Mouse (Mus musculus): Measurements from ENCODE around the gene Nin. TPM values are rescaled to one million over a fixed set of nuclear protein-coding genes. Genes with fewer than 3 reads are reported as not detected.

Gene Nin
- polyA plus RNA-seq, 1 experiment from 2014 or later, result 11.1 TPM

DNA sequence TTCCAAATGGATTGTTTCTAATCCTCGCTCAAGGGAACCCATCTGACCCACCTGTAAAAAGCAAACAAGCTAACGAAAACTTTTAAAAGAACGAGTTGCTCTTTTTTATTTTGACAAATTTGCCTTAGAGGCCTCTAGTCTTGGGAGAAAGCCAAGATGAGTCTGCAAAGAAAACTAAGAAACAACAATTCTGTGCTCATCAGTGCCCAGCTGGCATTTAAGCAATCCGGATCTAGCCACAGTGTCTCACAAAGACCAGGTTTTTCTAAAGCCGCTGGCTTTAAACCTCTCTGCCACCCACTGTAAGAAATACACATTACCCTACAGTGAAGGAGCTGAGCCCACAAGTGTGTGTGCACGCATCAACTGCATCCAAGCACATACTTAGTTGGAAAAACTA, 88.1 kb downstream of the Nin start:
- no peaks in the 10 kb centered on the region for H3K4me1 ChIP-seq (ENCODE audit: control insufficient read depth, insufficient read depth, low read length)
- no peak overlapping the region for H3K4me3 ChIP-seq (ENCODE audit: low read depth, low read length)
- DNase-seq (ENCODE audit: low spot score, missing footprints) (no peak), ATAC-seq (ENCODE audit: low FRiP score) (no peak)
- H3K9ac ChIP-seq (ENCODE audit: low read length), result no peak overlapping the region
- 90% methylated on average over 6 of the region's 6 CpGs for WGBS
- H3K27ac ChIP-seq (ENCODE audit: low read depth, low read length), result no peak overlapping the region
- H3K27me3 ChIP-seq (ENCODE audit: control insufficient read depth, insufficient read depth, low read length), result no peaks in the 10 kb centered on the region
- peaks cover 1% of the 10 kb centered on the region; the same call in 1 of the 2 replicates for H3K36me3 ChIP-seq (ENCODE audit: control insufficient read depth, insufficient read depth, low read length)
- no peak overlapping the region for H3K4me2 ChIP-seq
- no peaks in the 10 kb centered on the region for H3K9me3 ChIP-seq (ENCODE audit: control insufficient read depth, low read length)

DNA sequence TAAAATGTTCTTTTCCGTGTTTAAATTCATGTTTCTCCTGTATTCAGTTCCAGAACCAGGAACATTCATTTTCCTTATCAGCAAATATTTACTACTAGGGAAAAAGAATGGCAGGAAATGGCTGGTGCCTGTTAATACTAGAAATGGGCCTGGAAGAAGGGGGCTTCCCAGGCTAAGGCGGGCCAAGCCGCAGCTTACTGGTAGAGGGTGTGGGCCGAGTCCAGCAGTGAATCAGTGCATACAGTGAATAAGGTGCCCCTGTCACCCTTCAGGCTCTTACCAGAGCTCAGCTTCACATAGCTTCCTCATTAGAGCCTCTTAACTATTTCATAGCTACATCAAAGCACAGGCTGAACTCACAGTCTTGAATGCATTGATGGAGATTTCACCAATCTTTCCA, 89.9 kb downstream of the Nin start:
- no peak overlapping the region for H3K27ac ChIP-seq (ENCODE audit: low read depth, low read length)
- DNase-seq (ENCODE audit: low spot score, missing footprints), result no peak
- H3K4me3 ChIP-seq (ENCODE audit: low read depth, low read length), result no peak overlapping the region
- no peaks in the 10 kb centered on the region for H3K4me1 ChIP-seq (ENCODE audit: control insufficient read depth, insufficient read depth, low read length)
- no peak for ATAC-seq (ENCODE audit: low FRiP score)
- no peak overlapping the region for H3K4me2 ChIP-seq
- WGBS, result 93% methylated on average over 4 of the region's 4 CpGs
- no peaks in the 10 kb centered on the region for H3K27me3 ChIP-seq (ENCODE audit: control insufficient read depth, insufficient read depth, low read length)
- H3K36me3 ChIP-seq (ENCODE audit: control insufficient read depth, insufficient read depth, low read length), result peaks cover 3% of the 10 kb centered on the region; the same call in 1 of the 2 replicates
- H3K9ac ChIP-seq (ENCODE audit: low read length), result no peak overlapping the region
- H3K9me3 ChIP-seq (ENCODE audit: control insufficient read depth, low read length), result no peaks in the 10 kb centered on the region

DNA sequence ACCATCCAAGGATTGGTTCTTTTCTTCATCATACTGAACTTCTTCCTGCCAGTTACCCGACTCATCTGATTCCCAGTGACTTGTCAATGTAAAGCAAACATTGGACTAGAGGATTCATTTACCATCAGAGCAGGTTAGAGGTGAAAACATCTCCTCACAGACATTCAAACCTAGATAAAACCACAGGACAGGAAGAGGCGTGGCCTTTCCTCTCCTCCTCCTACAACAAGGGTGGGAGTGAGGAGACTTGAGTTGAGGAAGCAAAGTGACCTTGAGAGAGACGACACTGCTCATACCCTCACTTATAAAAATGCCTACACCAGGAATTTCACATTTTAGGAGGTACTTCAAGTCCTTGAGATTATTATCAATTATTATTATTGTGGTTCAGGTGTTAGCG, 95.4 kb downstream of the Nin start:
- 88% methylated on average over 4 of the region's 4 CpGs for WGBS
- Histone ChIP-seq H3K4me1 (ENCODE audit: control insufficient read depth, insufficient read depth, low read length) (no peaks in the 10 kb centered on the region), H3K27ac (ENCODE audit: low read depth, low read length) (no peak overlapping the region), H3K27me3 (ENCODE audit: control insufficient read depth, insufficient read depth, low read length) (no peaks in the 10 kb centered on the region), H3K4me2 (no peak overlapping the region), H3K9me3 (ENCODE audit: control insufficient read depth, low read length) (no peaks in the 10 kb centered on the region), H3K36me3 (ENCODE audit: control insufficient read depth, insufficient read depth, low read length) (peaks cover 3% of the 10 kb centered on the region; the same call in 1 of the 2 replicates), H3K4me3 (ENCODE audit: low read depth, low read length) (no peak overlapping the region), H3K9ac (ENCODE audit: low read length) (no peak overlapping the region)
- DNase-seq (ENCODE audit: low spot score, missing footprints), result no peak
- ATAC-seq (ENCODE audit: low FRiP score), result no peak

DNA sequence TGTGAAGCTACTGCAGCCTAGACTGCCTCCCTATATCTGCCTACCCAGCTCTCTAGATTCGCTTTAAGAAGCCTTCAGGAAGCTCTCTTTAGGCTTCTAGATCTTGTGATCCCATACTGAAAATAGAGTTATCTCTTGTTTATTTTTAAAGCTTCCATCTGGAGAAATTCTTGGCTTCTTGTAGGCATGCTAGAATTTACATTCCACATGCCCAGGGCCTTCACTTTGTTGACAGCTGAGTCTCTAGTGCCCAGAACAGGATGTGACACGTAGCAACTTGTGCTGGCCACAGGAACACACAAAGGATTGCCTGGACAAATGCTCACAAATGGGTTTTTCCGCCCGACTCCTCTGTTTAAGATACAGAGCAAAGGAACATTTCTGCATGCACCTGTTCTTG, 97.6 kb downstream of the Nin start:
- Histone ChIP-seq H3K4me2 (no peak overlapping the region), H3K9ac (ENCODE audit: low read length) (no peak overlapping the region), H3K4me1 (ENCODE audit: control insufficient read depth, insufficient read depth, low read length) (no peaks in the 10 kb centered on the region), H3K4me3 (ENCODE audit: low read depth, low read length) (no peak overlapping the region), H3K27me3 (ENCODE audit: control insufficient read depth, insufficient read depth, low read length) (no peaks in the 10 kb centered on the region), H3K9me3 (ENCODE audit: control insufficient read depth, low read length) (peaks cover 2% of the 10 kb centered on the region; the same call in 1 of the 2 replicates), H3K27ac (ENCODE audit: low read depth, low read length) (no peak overlapping the region), H3K36me3 (ENCODE audit: control insufficient read depth, insufficient read depth, low read length) (peaks cover 5% of the 10 kb centered on the region; the same call in 1 of the 2 replicates)
- DNase-seq (ENCODE audit: low spot score, missing footprints), result no peak
- WGBS, result 79% methylated on average over 4 of the region's 4 CpGs
- ATAC-seq (ENCODE audit: low FRiP score), result no peak

DNA sequence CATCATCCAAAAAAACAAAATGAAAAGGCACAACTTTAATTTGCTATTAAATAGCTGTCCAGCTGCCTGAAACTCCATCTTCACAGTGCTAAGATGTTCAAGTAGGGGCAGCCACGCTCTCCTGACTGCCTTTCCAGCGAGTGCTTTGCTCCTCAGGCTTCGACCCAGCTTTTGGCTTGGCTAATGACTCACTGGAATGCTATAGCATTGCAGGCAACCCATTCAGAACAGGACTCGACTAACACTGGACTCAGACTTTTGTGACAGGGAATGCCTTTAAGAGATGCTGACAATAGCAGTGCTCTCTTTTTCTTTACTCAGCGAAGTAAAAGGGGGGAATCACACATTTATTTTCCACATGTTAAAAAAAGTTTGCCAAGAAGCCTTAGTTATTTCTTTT, 101.8 kb downstream of the Nin start:
- no peak for ATAC-seq (ENCODE audit: low FRiP score)
- H3K27me3 ChIP-seq (ENCODE audit: control insufficient read depth, insufficient read depth, low read length), result no peaks in the 10 kb centered on the region
- no peaks in the 10 kb centered on the region for H3K4me1 ChIP-seq (ENCODE audit: control insufficient read depth, insufficient read depth, low read length)
- 0 out of 2 replicates have a peak, but pooled peaks cover 3% of the 10 kb centered on the region for H3K36me3 ChIP-seq (ENCODE audit: control insufficient read depth, insufficient read depth, low read length)
- no peak overlapping the region for H3K4me2 ChIP-seq
- no peak overlapping the region for H3K9ac ChIP-seq (ENCODE audit: low read length)
- H3K9me3 ChIP-seq (ENCODE audit: control insufficient read depth, low read length), result peaks cover 4% of the 10 kb centered on the region; the same call in 1 of the 2 replicates
- no peak for DNase-seq (ENCODE audit: low spot score, missing footprints)
- no peak overlapping the region for H3K27ac ChIP-seq (ENCODE audit: low read depth, low read length)
- H3K4me3 ChIP-seq (ENCODE audit: low read depth, low read length), result no peak overlapping the region
- 46% methylated on average over 5 of the region's 5 CpGs for WGBS

DNA sequence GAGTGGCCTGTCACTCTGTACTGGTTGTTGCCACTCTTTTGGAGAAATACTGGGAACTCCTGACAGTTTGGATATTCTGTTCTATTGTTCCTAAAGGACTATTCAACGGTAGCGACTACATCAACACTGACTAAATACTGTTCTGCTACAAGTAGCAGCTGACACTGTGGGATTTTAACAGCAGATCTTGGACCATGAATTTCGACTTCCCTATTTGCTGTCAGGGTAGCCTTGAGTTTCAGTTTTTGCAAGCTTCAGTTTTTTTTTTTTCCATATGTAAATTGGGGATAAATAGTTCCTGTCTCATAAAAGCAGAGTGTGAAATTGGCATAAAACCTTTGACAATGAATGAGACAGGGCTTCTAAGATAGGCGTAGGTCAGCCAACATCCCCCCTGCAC, 103.2 kb downstream of the Nin start:
- DNase-seq (ENCODE audit: low spot score, missing footprints) (no peak), ATAC-seq (ENCODE audit: low FRiP score) (no peak)
- H3K4me2 ChIP-seq, result no peak overlapping the region
- H3K4me1 ChIP-seq (ENCODE audit: control insufficient read depth, insufficient read depth, low read length), result no peaks in the 10 kb centered on the region
- H3K36me3 ChIP-seq (ENCODE audit: control insufficient read depth, insufficient read depth, low read length), result 0 out of 2 replicates have a peak, but pooled peaks cover 3% of the 10 kb centered on the region
- H3K27ac ChIP-seq (ENCODE audit: low read depth, low read length), result no peak overlapping the region
- H3K9me3 ChIP-seq (ENCODE audit: control insufficient read depth, low read length), result peaks cover 4% of the 10 kb centered on the region; the same call in 1 of the 2 replicates
- no peaks in the 10 kb centered on the region for H3K27me3 ChIP-seq (ENCODE audit: control insufficient read depth, insufficient read depth, low read length)
- 91% methylated on average over 4 of the region's 4 CpGs for WGBS
- no peak overlapping the region for H3K4me3 ChIP-seq (ENCODE audit: low read depth, low read length)
- no peak overlapping the region for H3K9ac ChIP-seq (ENCODE audit: low read length)

DNA sequence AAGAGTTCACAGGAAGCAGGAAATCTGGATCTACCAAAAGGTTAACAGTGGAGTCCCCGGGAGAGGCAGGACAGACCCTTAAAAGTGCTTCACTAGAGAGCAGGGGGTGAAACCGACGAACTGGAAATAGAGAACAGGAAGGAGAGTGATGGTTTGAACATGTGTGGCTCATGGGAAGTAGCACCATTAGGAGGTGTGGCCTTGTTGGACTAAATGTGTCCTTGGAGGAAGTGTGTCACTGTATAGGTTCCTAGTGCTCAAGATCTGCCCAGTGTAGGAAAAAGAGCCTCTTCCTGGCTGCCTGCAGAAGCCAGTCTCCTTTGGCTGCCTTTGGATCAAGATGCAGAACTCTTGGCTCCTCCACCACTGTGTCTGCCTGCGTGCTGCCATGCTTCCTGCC, 108.4 kb downstream of the Nin start:
- H3K9ac ChIP-seq (ENCODE audit: low read length), result no peak overlapping the region
- H3K36me3 ChIP-seq (ENCODE audit: control insufficient read depth, insufficient read depth, low read length), result no peaks in the 10 kb centered on the region
- H3K4me3 ChIP-seq (ENCODE audit: low read depth, low read length), result no peak overlapping the region
- ATAC-seq (ENCODE audit: low FRiP score) (no peak), DNase-seq (ENCODE audit: low spot score, missing footprints) (no peak)
- no peaks in the 10 kb centered on the region for H3K27me3 ChIP-seq (ENCODE audit: control insufficient read depth, insufficient read depth, low read length)
- no peaks in the 10 kb centered on the region for H3K4me1 ChIP-seq (ENCODE audit: control insufficient read depth, insufficient read depth, low read length)
- 85% methylated on average over 4 of the region's 4 CpGs for WGBS
- no peak overlapping the region for H3K27ac ChIP-seq (ENCODE audit: low read depth, low read length)
- no peaks in the 10 kb centered on the region for H3K9me3 ChIP-seq (ENCODE audit: control insufficient read depth, low read length)
- no peak overlapping the region for H3K4me2 ChIP-seq

DNA sequence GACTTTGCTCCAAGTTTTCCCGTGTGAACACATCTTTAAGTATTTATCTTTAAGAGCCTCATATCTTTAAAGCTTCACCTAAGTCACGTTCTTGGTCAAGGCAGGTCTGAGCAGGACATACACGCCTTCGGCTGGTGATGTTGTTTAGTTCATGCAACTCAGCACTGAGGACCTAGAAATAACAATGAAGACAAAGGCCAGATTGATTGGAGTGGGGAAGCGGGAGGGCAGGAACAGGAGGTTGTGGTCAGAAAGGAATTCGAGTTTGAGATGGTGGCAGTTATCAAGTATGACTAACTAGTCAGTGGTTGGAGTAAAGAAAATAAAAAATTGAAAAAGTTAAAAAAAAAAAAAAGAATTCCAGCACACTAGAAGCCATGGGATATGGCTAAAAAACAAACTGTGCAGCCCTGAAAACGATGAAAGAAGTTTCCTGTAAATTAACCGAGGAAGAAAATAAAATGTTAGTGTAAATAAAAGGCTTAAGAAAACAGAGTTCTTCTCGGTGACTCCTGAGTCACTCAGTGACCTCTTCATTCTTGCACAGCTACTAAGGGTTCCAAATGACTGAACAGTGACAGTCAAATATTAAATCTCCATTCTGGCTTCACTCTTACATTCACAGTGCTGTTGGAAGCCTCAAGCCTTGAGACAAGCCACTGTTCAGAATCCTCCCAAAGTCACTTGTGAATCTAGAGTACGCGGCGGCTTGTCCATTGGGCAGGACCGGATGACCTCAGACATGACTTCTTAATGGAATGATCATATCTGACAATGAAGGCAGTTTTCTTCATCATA, 115.1 kb downstream of the Nin start:
- Histone ChIP-seq H3K27me3 (ENCODE audit: control insufficient read depth, insufficient read depth, low read length) (no peaks in the 10 kb centered on the region), H3K9me3 (ENCODE audit: control insufficient read depth, low read length) (no peaks in the 10 kb centered on the region)
- WGBS, result 88% methylated on average over 13 of the region's 13 CpGs

DNA sequence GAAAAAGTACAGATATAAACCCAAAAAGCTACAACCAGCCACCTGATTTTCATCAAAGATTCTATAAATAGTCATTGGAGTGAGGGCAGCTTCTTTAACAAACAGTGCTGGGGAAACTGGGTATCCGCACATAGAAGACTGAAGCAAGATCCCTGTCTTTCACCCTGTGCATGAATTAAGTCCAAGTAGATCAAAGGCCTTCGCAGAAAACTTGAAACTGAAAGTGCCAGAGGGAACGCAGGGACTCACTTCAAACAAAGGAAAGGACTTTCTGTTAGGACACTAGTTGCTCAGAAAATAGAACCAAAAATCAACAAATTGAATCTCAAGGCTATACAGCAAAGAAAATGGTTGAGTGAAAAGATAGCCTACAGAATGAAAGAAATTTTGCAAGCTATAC, 118.1 kb downstream of the Nin start:
- Histone ChIP-seq H3K4me2 (no peak overlapping the region), H3K27me3 (ENCODE audit: control insufficient read depth, insufficient read depth, low read length) (no peaks in the 10 kb centered on the region), H3K9me3 (ENCODE audit: control insufficient read depth, low read length) (no peaks in the 10 kb centered on the region), H3K27ac (ENCODE audit: low read depth, low read length) (no peak overlapping the region), H3K36me3 (ENCODE audit: control insufficient read depth, insufficient read depth, low read length) (no peaks in the 10 kb centered on the region), H3K4me3 (ENCODE audit: low read depth, low read length) (no peak overlapping the region), H3K9ac (ENCODE audit: low read length) (no peak overlapping the region), H3K4me1 (ENCODE audit: control insufficient read depth, insufficient read depth, low read length) (no peaks in the 10 kb centered on the region)
- DNase-seq (ENCODE audit: low spot score, missing footprints), result peak; percentile 56
- ATAC-seq (ENCODE audit: low FRiP score), result no peak
- WGBS, result 81% methylated on average over 3 of the region's 3 CpGs

More for the DNA sequence above, 115.1 kb downstream of the Nin start:
- no peaks in the 10 kb centered on the region for H3K4me1 ChIP-seq (ENCODE audit: control insufficient read depth, insufficient read depth, low read length)
- H3K36me3 ChIP-seq (ENCODE audit: control insufficient read depth, insufficient read depth, low read length), result no peaks in the 10 kb centered on the region
- H3K4me2 ChIP-seq, result no peak overlapping the region
- DNase-seq (ENCODE audit: low spot score, missing footprints), result no peak
- no peak overlapping the region for H3K27ac ChIP-seq (ENCODE audit: low read depth, low read length)
- ATAC-seq (ENCODE audit: low FRiP score), result no peak
- H3K9ac ChIP-seq (ENCODE audit: low read length), result no peak overlapping the region
- no peak overlapping the region for H3K4me3 ChIP-seq (ENCODE audit: low read depth, low read length)

All from midbrain, embryonic 11.5 days (tissue).